Mouse (Mus musculus) small intestine, adult 2 months (tissue): ENCODE measurements around the gene Jph3. TPM values are rescaled to one million over a fixed set of nuclear protein-coding genes. Genes with fewer than 3 reads are reported as not detected.

ENCODE experiments used
- H3K27ac ChIP-seq: fragments of 200-500 bp; 2 replicates; pipeline ENCODE4 v1.5.1; 2012; ENCODE audit warnings: low read depth, low read length, control low read depth, inconsistent platforms; ENCODE audit not compliant: insufficient read depth
- H3K27me3 ChIP-seq: fragments of 200-500 bp; 2 replicates; pipeline ENCODE4 v1.6.1; 2012; ENCODE audit warnings: mild to moderate bottlenecking, moderate library complexity, low read length, inconsistent platforms; ENCODE audit not compliant: control insufficient read depth, insufficient read depth
- H3K36me3 ChIP-seq: fragments of 200-500 bp; 2 replicates; pipeline ENCODE4 v1.6.1; 2012; ENCODE audit warnings: mild to moderate bottlenecking, low read length, control low read depth, inconsistent platforms; ENCODE audit not compliant: control insufficient read depth, insufficient read depth
- H3K4me1 ChIP-seq: fragments of 200-500 bp; 2 replicates; pipeline ENCODE4 v1.6.1; 2012; ENCODE audit warnings: low read length, inconsistent platforms, mixed read lengths; ENCODE audit not compliant: control insufficient read depth, insufficient read depth, insufficient read length
- H3K4me3 ChIP-seq: fragments of 200-500 bp; 2 replicates; pipeline ENCODE4 v1.5.1; 2012; ENCODE audit warnings: low read depth, mild to moderate bottlenecking, control low read depth, inconsistent platforms, low read length, moderate library complexity
- CTCF ChIP-seq: fragments of 200-500 bp; IDR thresholded peaks from 2 replicates; pipeline ENCODE4 v1.5.1; 2012; ENCODE audit warnings: low read depth, mild to moderate bottlenecking, control low read depth, inconsistent platforms, low read length, moderate library complexity, mixed read lengths; ENCODE audit not compliant: insufficient replicate concordance, insufficient read length; ENCODE audit errors: extremely low read depth
- POLR2A ChIP-seq: fragments of 200-500 bp; IDR thresholded peaks from 2 replicates; pipeline ENCODE4 v1.6.1; 2012; ENCODE audit warnings: low read depth, mild to moderate bottlenecking, control low read depth, inconsistent platforms, low read length, moderate library complexity
- WGBS: fragments of 180-500 bp; shearing (Covaris S2); methylation state at CpG from one replicate; pipeline ENCODE4 v1.1.7; 2018; 5-methylcytosine and 5-hydroxymethylcytosine counted together
- polyA plus RNA-seq: library from polyadenylated mRNA; depleted of rRNA; stranded (reverse); fragments of >200 nt; gene quantifications from 2 replicates; pipeline ENCODE4 v1.2.3, GENCODE M21; 2012

Gene Jph3
- polyA plus RNA-seq, 1 experiment = 0.57 TPM

DNA sequence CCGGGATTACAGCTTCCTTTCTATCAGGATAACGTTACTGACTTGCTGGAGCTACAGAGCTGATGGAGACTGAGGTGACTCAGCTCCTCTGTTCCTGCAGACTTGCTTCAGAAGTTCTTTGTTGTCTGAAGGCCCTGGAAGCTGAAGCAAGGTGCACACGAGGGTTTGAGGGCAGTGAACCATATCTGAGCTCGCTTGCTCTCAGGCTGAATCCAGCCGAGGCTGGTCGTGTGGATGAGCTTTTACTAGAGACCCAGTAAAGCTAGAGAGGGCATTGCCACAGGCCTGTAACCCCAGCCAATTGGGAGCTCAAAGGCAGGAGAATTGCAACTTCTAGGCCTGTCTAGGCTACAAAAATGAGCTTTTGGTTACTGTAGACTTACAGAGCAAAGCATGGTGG, 21.0 kb upstream of the Jph3 start:
- H3K36me3 ChIP-seq = no peaks in the 10 kb centered on the region
- H3K27me3 ChIP-seq = no peaks in the 10 kb centered on the region
- no peak overlapping the region for H3K27ac ChIP-seq
- 54% methylated on average over 6 of the region's 6 CpGs for WGBS
- no peak overlapping the region for H3K4me3 ChIP-seq
- no peak for TF ChIP-seq CTCF
- no peak for TF ChIP-seq POLR2A
- no peaks in the 10 kb centered on the region for H3K4me1 ChIP-seq

DNA sequence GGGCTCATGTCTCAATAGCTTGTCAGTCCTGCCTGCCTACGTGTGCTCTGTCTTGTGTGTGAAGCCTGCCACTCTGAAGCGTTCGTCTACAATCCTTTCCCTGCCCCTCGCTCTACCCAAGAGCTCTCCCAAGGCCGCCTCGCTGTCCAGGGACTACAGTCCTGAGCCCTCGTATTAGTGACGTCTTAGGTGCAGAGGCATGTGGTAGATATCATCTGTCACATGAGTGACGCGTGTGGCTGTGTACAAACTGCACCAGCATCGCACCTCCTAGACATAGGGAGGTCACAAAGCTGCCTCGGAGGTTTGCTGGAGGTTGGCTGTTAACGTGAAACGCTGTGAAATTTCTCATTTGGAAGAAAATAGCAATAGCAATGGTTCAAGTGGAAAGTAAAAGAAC, 11.9 kb upstream of the Jph3 start:
- H3K36me3 ChIP-seq = no peaks in the 10 kb centered on the region
- no peak overlapping the region for H3K27ac ChIP-seq
- no peaks in the 10 kb centered on the region for H3K4me1 ChIP-seq
- WGBS = 40% methylated on average over 14 of the region's 14 CpGs
- H3K4me3 ChIP-seq = no peak overlapping the region
- no peak for TF ChIP-seq CTCF
- TF ChIP-seq POLR2A = no peak
- H3K27me3 ChIP-seq = 0 out of 2 replicates have a peak, but pooled peaks cover 7% of the 10 kb centered on the region

GRCm38 (mm10) chr8:121717982-121718425, 11.4 kb upstream of the Jph3 start:
- TF ChIP-seq CTCF (peak; percentile 43; the same call in 1 of the 2 replicates), POLR2A (no peak)
- whole genome bisulfite sequencing = 17% methylated on average over 12 of the region's 12 CpGs
- Histone ChIP-seq H3K4me1 (no peaks in the 10 kb centered on the region), H3K27ac (no peak overlapping the region), H3K36me3 (no peaks in the 10 kb centered on the region), H3K27me3 (0 out of 2 replicates have a peak, but pooled peaks cover 7% of the 10 kb centered on the region), H3K4me3 (no peak overlapping the region)

DNA sequence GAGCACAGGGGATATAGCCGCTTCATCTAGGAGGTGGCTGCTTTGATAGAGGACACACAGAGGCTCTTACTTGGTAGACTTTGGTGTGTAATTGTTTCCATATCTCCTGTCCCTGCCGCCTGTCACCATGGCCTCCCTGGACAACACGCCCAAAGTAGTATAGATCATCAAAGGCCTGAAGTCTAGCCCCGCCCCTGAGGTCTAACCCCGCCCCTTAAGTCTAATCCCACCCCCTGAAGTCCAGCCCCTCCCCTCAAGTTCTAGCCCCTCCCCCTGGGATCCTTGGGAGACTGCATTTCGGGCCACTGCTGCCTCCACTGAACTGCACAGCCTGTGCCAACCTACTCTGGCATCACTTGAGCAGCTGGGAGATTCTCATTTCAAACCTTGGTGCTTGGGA, 10.5 kb upstream of the Jph3 start:
- Histone ChIP-seq H3K27me3 (0 out of 2 replicates have a peak, but pooled peaks cover 7% of the 10 kb centered on the region), H3K36me3 (no peaks in the 10 kb centered on the region), H3K4me1 (no peaks in the 10 kb centered on the region), H3K27ac (no peak overlapping the region), H3K4me3 (no peak overlapping the region)
- WGBS = 38% methylated on average over 6 of the region's 6 CpGs
- TF ChIP-seq CTCF (no peak), POLR2A (no peak)

GRCm38 (mm10) chr8:121721072-121721471, 8.4 kb upstream of the Jph3 start:
- no peak for TF ChIP-seq CTCF
- no peak for TF ChIP-seq POLR2A
- H3K4me3 ChIP-seq = no peak overlapping the region
- H3K4me1 ChIP-seq = no peaks in the 10 kb centered on the region
- H3K27me3 ChIP-seq = no peaks in the 10 kb centered on the region
- no peaks in the 10 kb centered on the region for H3K36me3 ChIP-seq
- H3K27ac ChIP-seq = no peak overlapping the region
- WGBS = 54% methylated on average over 6 of the region's 6 CpGs

- no peak overlapping the region for H3K27ac ChIP-seq
- TF ChIP-seq POLR2A = no peak
- TF ChIP-seq CTCF = no peak
- WGBS = 67% methylated on average over 12 of the region's 12 CpGs
- H3K4me3 ChIP-seq = no peak overlapping the region
- H3K36me3 ChIP-seq = no peaks in the 10 kb centered on the region
- no peaks in the 10 kb centered on the region; the same call in 1 of the 2 replicates for H3K27me3 ChIP-seq
- no peaks in the 10 kb centered on the region for H3K4me1 ChIP-seq
Observed at GRCm38 (mm10) chr8:121723846-121724245, 5.6 kb upstream of the Jph3 start.

GRCm38 (mm10) chr8:121727164-121727563, 2.3 kb upstream of the Jph3 start:
- Histone ChIP-seq H3K27me3 (peaks cover 24% of the 10 kb centered on the region), H3K4me3 (no peak overlapping the region), H3K36me3 (no peaks in the 10 kb centered on the region), H3K4me1 (no peaks in the 10 kb centered on the region; the same call in 1 of the 2 replicates), H3K27ac (no peak overlapping the region)
- 50% methylated on average over 3 of the region's 3 CpGs for WGBS
- TF ChIP-seq POLR2A (no peak), CTCF (no peak)
